Mouse (Mus musculus) ovary, postnatal 14 days (tissue): Measurements from ENCODE around the gene Lmo7.

Source experiments
- DNase-seq: peaks from one replicate; pipeline ENCODE4 v3.0.0; 2022; ENCODE audit warnings: low spot score

Gene Lmo7

GRCm38 (mm10) chr14:101946711-101947516 lies 217.2 kb downstream of the Lmo7 start:
- peak; percentile 36 for DNase-seq

DNA sequence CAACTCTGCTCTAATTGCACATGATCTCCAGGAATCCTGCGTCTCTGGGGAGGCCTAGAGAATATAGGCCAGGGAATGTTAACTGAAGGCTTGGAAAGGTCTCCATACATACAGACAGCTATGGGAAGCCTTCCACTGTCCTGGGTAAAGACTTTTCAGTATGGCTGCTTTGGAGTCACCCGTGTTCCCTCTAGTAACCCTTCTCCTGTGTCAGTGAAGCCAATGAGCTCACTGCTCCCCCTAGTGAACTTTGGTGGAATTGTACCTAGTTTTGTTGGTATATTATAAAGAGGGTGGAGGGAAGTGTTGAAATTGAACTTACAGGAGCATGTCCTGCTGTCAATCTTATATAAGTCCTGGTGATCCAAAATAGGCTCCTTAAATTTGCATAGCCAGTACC lies 219.4 kb downstream of the Lmo7 start:
- DNase-seq = peak; percentile 36

DNA sequence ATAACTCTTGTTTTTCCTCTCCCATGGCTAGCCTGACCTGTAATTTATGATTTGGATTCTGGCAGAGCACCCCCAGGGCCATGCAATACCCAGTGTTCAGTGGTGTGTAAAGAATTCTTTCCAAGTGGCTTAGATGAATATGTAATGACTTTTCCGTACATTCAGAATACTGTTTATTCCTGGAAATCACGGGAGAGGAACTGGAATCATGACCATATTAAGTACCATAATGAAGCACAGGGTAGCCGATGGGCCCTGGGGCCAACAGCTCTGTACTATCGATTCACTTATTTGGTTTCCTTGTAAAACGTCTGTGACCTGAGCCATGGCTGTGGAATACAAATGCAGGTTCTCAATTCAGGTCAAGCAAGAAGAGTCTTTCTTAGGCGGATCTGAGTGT lies 221.3 kb downstream of the Lmo7 start:
- DNase-seq = no peak

GRCm38 (mm10) chr14:101953793-101954468 lies 224.2 kb downstream of the Lmo7 start:
- no peak for DNase-seq

DNA sequence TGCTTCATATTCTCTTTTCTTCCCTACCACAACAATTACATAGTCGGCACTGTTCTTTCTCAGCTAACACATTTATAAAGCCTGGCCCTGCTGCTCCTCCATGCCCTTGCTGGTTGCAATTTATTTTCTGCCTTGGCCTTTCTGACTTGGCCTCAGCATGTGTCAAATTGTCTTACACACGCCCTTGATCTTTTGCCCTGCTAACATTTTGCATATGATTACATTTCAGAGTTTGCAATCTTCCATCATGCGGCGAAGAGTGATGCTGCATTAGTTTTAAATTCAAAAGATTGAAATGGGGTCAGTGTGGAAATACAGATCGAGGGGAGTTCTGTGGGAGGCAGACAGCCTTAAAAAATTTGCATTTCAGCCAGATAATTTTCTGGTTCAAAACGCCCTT lies 234.6 kb downstream of the Lmo7 start:
- DNase-seq = no peak

DNA sequence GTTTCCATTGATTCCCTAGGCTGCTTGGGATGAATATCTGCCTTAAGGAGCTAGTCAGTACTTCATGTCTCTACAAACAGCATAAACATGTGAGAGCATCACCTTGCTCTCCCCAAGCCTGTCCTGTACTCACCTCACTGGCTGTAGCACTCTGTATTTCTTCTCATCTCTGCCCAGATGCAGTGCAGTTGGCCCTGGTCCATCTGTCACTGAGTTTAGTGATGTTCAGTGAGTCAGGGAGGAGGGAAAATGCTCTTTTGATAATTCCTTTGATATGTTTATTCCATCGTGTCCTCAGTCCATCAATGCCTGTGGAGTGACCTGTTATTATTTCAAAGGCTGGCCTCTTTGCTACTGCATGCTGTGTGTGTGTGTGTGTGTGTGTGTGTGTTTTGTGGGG lies 235.2 kb downstream of the Lmo7 start:
- no peak for DNase-seq

DNA sequence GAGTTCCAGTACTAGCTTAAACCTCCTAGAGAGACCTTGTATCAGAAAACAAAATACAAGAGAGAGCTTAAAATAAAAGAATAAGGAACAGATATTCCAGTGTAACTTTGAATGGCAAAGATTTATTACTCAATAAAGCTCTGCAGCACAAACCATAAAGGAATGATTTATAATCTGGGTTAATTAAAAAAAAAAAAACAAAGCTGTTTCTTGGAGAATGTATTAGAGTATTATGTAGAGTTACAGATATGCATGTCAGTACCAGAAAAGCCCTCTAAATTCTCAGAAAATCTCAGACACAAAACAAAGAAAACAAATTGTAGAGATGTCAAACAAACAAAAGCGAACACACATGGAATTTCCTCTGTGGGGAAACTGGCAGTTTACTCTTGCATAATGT lies 243.0 kb downstream of the Lmo7 start:
- no peak for DNase-seq

DNA sequence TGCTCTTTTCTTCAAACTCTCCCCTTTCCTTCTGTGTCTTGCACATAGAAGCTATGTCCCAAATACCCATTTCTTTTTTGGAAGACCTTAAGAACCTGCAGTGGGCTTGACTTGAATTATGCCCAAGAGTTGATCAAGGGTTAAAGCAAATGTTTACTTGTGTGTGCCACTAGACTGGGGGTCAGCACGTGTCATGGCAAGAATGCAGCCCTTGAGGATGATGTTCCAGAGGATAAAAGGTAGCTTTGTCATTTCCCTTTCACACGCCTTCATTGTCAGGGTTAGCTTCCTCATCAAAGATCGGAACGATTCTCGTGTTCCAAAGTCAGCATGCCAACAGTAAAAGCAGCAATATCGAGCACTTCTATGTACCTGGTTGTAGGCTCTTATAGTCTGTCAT lies 243.4 kb downstream of the Lmo7 start:
- no peak for DNase-seq

GRCm38 (mm10) chr14:101976021-101976685 lies 246.4 kb downstream of the Lmo7 start:
- DNase-seq = no peak
